11 mouse cellular contexts compared by ENCODE assay signal in the genomic region with DNA sequence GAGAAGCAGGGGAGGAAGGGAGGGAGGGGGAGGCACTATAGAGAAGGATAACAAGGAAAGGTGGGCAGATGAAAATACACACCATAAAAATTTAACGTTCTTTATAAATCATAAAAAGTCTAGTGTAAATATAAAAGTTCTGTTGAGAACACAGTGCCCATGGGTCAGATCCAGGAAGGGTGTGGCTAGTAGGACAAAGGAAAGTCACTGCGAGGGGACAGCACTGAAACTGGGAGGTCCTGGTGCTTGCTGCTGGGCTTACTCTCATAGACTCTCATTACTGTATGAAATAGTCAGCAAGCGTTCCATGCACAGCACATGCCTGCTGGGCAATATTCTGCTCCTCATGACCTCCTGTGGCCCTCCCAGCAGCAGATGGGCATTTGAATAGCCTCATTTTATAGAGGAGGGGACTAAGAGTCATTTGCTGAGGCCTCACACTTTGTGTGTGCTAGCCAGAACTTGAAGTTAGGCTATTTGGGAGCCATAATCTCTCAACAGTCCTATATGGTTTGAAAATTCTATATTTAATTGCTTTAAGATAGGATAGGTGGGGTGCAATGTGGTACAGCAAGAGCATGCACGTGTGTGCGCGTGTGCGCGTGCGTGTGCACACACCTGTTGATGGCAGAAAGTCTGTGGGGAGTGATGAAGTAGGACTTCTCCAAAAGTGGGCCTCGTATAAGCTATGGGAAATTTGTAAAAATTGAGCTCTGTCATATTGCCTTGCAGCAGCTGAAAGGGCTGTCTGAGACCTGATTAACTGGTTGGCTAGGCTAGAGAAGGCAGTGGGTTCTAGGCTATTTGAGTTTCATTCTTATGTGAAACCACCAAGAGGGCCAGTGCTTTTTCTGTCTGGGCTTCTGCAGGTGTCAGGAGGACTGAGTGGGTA. TPM values are rescaled to one million over a fixed set of nuclear protein-coding genes. Genes with fewer than 3 reads are reported as not detected.
DNase-seq lines count a peak whose midpoint lies in the region; ATAC-seq and TF ChIP-seq lines count a peak whose summit lies in the region.
"Had no signal": no experiment of that assay in that cellular context is flagged by ENCODE, and none has a peak within 500 bp of the region (broad histone marks: within the 10 kb centered on the region; RNA-seq: fewer than 3 reads in every experiment).

No protein-coding gene starts in this region.

- H3K27ac ChIP-seq in gastrocnemius, adult 2 months, result peak overlapping the region; percentile 84
- peak overlapping the region; percentile 67; the same call in 1 of the 2 replicates for H3K27ac ChIP-seq in left cerebral cortex, adult 2 months
- H3K27ac ChIP-seq in stomach, embryonic 15.5 days, result peak overlapping the region; percentile 73
- H3K27ac ChIP-seq: liver, embryonic 15.5 days had no signal

- peaks cover 37% of the 10 kb centered on the region for H3K4me1 ChIP-seq in lung, adult 2 months (ENCODE audit: control insufficient read depth, insufficient read depth, low read length)
- H3K4me1 ChIP-seq in stomach, embryonic 15.5 days, result peaks cover 20% of the 10 kb centered on the region; the same call in 1 of the 2 replicates

- TF ChIP-seq CTCF in gastrocnemius, adult 2 months (IDR thresholded peaks at IDR 0.05), result no peak
- TF ChIP-seq CTCF in left cerebral cortex, adult 2 months (IDR thresholded peaks at IDR 0.05), result no peak
- TF ChIP-seq CTCF in lung, adult 2 months (IDR thresholded peaks at IDR 0.05; ENCODE audit: insufficient read depth, low read length), result no peak

- H3K4me2 ChIP-seq in stomach, embryonic 15.5 days, result no peak overlapping the region
- H3K4me2 ChIP-seq: liver, embryonic 15.5 days had no signal

- ATAC-seq in stomach, embryonic 15.5 days (ENCODE audit: insufficient read depth, low FRiP score, low read depth), result no peak

- 74% methylated on average over 10 of the region's 10 CpGs for WGBS in lung, adult 2 months
- WGBS in stomach, embryonic 15.5 days, result 82% methylated on average over 10 of the region's 10 CpGs

- DNase-seq in gastrocnemius, adult 2 months, result no peak
- DNase-seq in gastrocnemius, postnatal 25 days, result no peak
- DNase-seq in left cerebral cortex, adult 2 months (ENCODE audit: extremely low spot score in 1 of 2, low spot score in 2 of 2), result no peak
- no peak for DNase-seq in left cerebral cortex, postnatal 10 days (ENCODE audit: extremely low spot score in 1 of 2, low spot score in 2 of 2)
- DNase-seq in lung, adult 2 months, result no peak
- DNase-seq in left cerebral cortex, postnatal 25 days (ENCODE audit: low spot score in 2 of 2), result no peak
- DNase-seq in right cerebral cortex, postnatal 36 days (ENCODE audit: low spot score in 2 of 2), result no peak

- H3K27me3 ChIP-seq in stomach, embryonic 15.5 days (replicated peaks), result no peaks in the 10 kb centered on the region
- H3K27me3 ChIP-seq: liver, embryonic 15.5 days had no signal

- no peaks in the 10 kb centered on the region for H3K9me3 ChIP-seq in stomach, embryonic 15.5 days
- H3K9me3 ChIP-seq: liver, embryonic 15.5 days had no signal

- H3K36me3 ChIP-seq in stomach, embryonic 15.5 days, result no peaks in the 10 kb centered on the region
- H3K36me3 ChIP-seq: liver, embryonic 15.5 days had no signal

- H3K9ac ChIP-seq in stomach, embryonic 15.5 days, result no peak overlapping the region
- H3K9ac ChIP-seq: liver, embryonic 15.5 days had no signal

- TF ChIP-seq POLR2A in lung, adult 2 months (IDR thresholded peaks at IDR 0.05; ENCODE audit: borderline replicate concordance, extremely low read depth, low read depth, low read length), result 0 out of 2 replicates have a peak, but pooled peaks have one; percentile 7

- intact Hi-C loops in gastrocnemius, adult 2 months (cut with DNase I), result no loop called here
- intact Hi-C loops in left cerebral cortex, adult 2 months (cut with DNase I), result no loop called here
- intact Hi-C loops in left cerebral cortex, postnatal 10 days (cut with DNase I), result no loop called here
- intact Hi-C loops in left cerebral cortex, postnatal 25 days (cut with DNase I), result no loop called here

- H3K4me3 ChIP-seq in gastrocnemius, adult 2 months, result peak overlapping the region; percentile 5; the same call in 1 of the 2 replicates
- H3K4me3 ChIP-seq in left cerebral cortex, adult 2 months, result no peak overlapping the region
- H3K4me3 ChIP-seq in lung, adult 2 months (replicated peaks; ENCODE audit: extremely low read depth, low read depth, low read length), result no peak overlapping the region
- H3K4me3 ChIP-seq in stomach, embryonic 15.5 days (replicated peaks), result no peak overlapping the region
- H3K4me3 ChIP-seq: liver, embryonic 15.5 days had no signal

RNA-seq across cellular contexts. Expression of gene Cxcl17, which starts 22.2 kb away (rescaled TPM):
- not detected for total RNA-seq in gastrocnemius, adult 2 months (2021)
- not detected for total RNA-seq in gastrocnemius, postnatal 25 days (2021)
- not detected for total RNA-seq in left cerebral cortex, adult 2 months (2021)
- total RNA-seq in left cerebral cortex, postnatal 10 days (2021), result not detected
- polyA plus RNA-seq in lung, adult 2 months (2012; rRNA removed), result 41.1 and 48.0 TPM in 2 replicates
- polyA plus RNA-seq in stomach, embryonic 15.5 days (2015; fragmentation: Nextera tagmentation; extraction: Ambion mirVana), result 0.36 and 0.42 TPM in 2 replicates
- total RNA-seq in left cerebral cortex, postnatal 25 days (2021), result not detected
- total RNA-seq: gastrocnemius, adult 18-20 months; left cerebral cortex, postnatal 14 days had no signal
- polyA plus RNA-seq: liver, embryonic 15.5 days had no signal

RNA-seq across cellular contexts. Expression of gene Lipe, which starts 36.4 kb away (rescaled TPM):
- total RNA-seq in gastrocnemius, adult 2 months (2021), result 10 to 100 TPM; 13.4 to 17.9 TPM
- 10 to 100 TPM; 12.8 to 42.6 TPM for total RNA-seq in gastrocnemius, postnatal 25 days (2021)
- 1 to 10 TPM; 7.5 to 7.8 TPM for total RNA-seq in left cerebral cortex, adult 2 months (2021)
- total RNA-seq in left cerebral cortex, postnatal 10 days (2021), result 1 to 10 TPM; 6.9 to 7.8 TPM
- 90.2 and 103 TPM in 2 replicates for polyA plus RNA-seq in lung, adult 2 months (2012; rRNA removed)
- polyA plus RNA-seq in stomach, embryonic 15.5 days (2015; fragmentation: Nextera tagmentation; extraction: Ambion mirVana), result 8.3 and 8.4 TPM in 2 replicates
- 1 to 10 TPM; 5.4 to 6.4 TPM for total RNA-seq in left cerebral cortex, postnatal 25 days (2021)

RNA-seq across cellular contexts. Expression of gene Ceacam1, which starts 42.5 kb away (rescaled TPM):
- 1 to 10 TPM; 4.0 to 6.2 TPM for total RNA-seq in gastrocnemius, adult 2 months (2021)
- total RNA-seq in gastrocnemius, postnatal 25 days (2021), result 1 to 10 TPM; 4.1 to 5.2 TPM
- total RNA-seq in left cerebral cortex, adult 2 months (2021), result 1 to 10 TPM; 3.1 to 4.1 TPM
- 1 to 10 TPM; 1.1 to 1.8 TPM for total RNA-seq in left cerebral cortex, postnatal 10 days (2021)
- 30.9 and 38.6 TPM in 2 replicates for polyA plus RNA-seq in lung, adult 2 months (2012; rRNA removed)
- polyA plus RNA-seq in stomach, embryonic 15.5 days (2015; fragmentation: Nextera tagmentation; extraction: Ambion mirVana), result 32.4 and 54.7 TPM in 2 replicates
- total RNA-seq in left cerebral cortex, postnatal 25 days (2021), result 1 to 10 TPM; 2.2 to 2.7 TPM
